Comparison of ENCODE assay signal across 16 mouse cellular contexts in the genomic region with DNA sequence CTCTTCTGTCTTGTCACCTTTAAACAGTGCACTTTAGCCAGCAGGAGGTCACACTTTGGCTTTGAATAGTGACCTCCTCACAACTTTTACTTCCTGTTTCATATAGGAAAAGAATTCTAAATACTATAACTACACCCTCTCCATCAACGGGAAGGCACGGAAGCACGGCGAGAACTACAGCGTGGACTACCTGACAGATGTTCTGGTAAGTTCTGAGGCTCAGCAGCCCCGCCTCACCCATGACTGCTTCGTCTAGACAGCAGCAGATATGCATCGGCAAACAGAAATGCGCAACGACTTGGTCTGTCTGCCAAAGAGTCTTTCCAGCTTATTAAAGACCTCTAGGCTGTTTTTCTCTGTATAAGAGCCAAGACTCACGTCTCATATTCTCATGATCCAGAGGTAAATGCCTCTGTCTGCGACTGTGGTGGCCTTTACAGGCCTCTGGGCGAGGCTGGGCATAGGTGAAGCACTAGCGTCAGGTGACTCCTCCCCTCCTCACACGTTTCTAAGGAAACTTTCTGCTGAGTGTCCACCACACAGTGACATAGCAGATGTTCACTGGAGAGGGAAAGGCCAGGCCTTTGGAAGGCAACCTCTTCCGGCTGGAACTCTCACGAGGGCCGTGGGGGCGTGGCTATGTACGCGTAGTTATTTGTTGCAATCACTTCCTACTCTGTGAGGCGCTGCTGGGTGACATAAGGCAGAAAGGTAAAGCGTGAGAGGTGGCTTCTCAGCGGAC. TPM values are rescaled to one million over a fixed set of nuclear protein-coding genes. Genes with fewer than 3 reads are reported as not detected.
DNase-seq lines count a peak whose midpoint lies in the region; ATAC-seq and TF ChIP-seq lines count a peak whose summit lies in the region.
"Had no signal": no experiment of that assay in that cellular context is flagged by ENCODE, and none has a peak within 500 bp of the region (broad histone marks: within the 10 kb centered on the region; RNA-seq: fewer than 3 reads in every experiment).

No protein-coding gene starts in this region.

- H3K27me3 ChIP-seq in forebrain, postnatal 0 days (ENCODE audit: insufficient read depth, low read length) = no peaks in the 10 kb centered on the region
- H3K27me3 ChIP-seq: limb, embryonic 13.5 days; lung, embryonic 15.5 days; midbrain, embryonic 15.5 days had no signal

- H3K4me2 ChIP-seq in forebrain, postnatal 0 days (ENCODE audit: low read depth) = no peak overlapping the region
- H3K4me2 ChIP-seq: limb, embryonic 13.5 days; lung, embryonic 15.5 days; midbrain, embryonic 15.5 days had no signal

- WGBS in macrophage (ENCODE audit: missing documents) = 82% methylated on average over 21 of the region's 24 CpGs
- WGBS in forebrain, postnatal 0 days = 92% methylated on average over 24 of the region's 24 CpGs

- intact Hi-C loops in gastrocnemius, postnatal 14 days (cut with DNase I; ENCODE audit: low total_unique reads) = no loop called here

- no peaks in the 10 kb centered on the region for H3K4me1 ChIP-seq in forebrain, postnatal 0 days (ENCODE audit: insufficient read depth)
- H3K4me1 ChIP-seq: midbrain, embryonic 15.5 days had no signal

- no peak overlapping the region for H3K9ac ChIP-seq in forebrain, postnatal 0 days
- H3K9ac ChIP-seq: lung, embryonic 15.5 days; midbrain, embryonic 15.5 days had no signal

- no peak overlapping the region for H3K4me3 ChIP-seq in macrophage (ENCODE audit: inconsistent target)
- no peak overlapping the region for H3K4me3 ChIP-seq in forebrain, postnatal 0 days (ENCODE audit: low read depth, low read length)
- H3K4me3 ChIP-seq: heart, embryonic 10.5 days; limb, embryonic 13.5 days; lung, embryonic 15.5 days; midbrain, embryonic 15.5 days had no signal

- no peak for ATAC-seq in forebrain, postnatal 0 days
- ATAC-seq: activated CD4-positive, CD25-positive, alpha-beta regulatory T cell, adult 4 months; midbrain, embryonic 15.5 days had no signal

- DNase-seq in gastrocnemius, postnatal 14 days = peak; percentile 1
- DNase-seq in gastrocnemius, postnatal 4 days (ENCODE audit: low spot score in 2 of 2) = no peak
- peak; percentile 41 for DNase-seq in urinary bladder, postnatal 14 days (ENCODE audit: low spot score)
- DNase-seq in urinary bladder, postnatal 36 days (ENCODE audit: low spot score in 2 of 2) = no peak
- no peak for DNase-seq in adrenal gland, adult 8-10 months
- DNase-seq in forebrain, postnatal 0 days = no peak
- DNase-seq in layer of hippocampus, adult 8-10 months (ENCODE audit: low spot score in 2 of 2) = no peak
- DNase-seq: cerebellum, adult 8-10 months; layer of hippocampus, postnatal 36 days; retina, postnatal 1 day had no signal

- H3K36me3 ChIP-seq in macrophage (ENCODE audit: inconsistent target) = peaks cover 65% of the 10 kb centered on the region
- H3K36me3 ChIP-seq in forebrain, postnatal 0 days (ENCODE audit: insufficient read depth) = peaks cover 88% of the 10 kb centered on the region

- no peak for TF ChIP-seq CTCF in forebrain, postnatal 0 days (IDR thresholded peaks at IDR 0.05; ENCODE audit: low read depth)

- 0 out of 2 replicates have a peak overlapping the region, but pooled peaks have one; percentile 4 for H3K27ac ChIP-seq in macrophage
- H3K27ac ChIP-seq in forebrain, postnatal 0 days (ENCODE audit: low read depth, low read length) = no peak overlapping the region
- H3K27ac ChIP-seq: heart, embryonic 10.5 days; limb, embryonic 13.5 days; lung, embryonic 15.5 days; midbrain, embryonic 15.5 days had no signal

- peaks cover 96% of the 10 kb centered on the region for H3K79me2 ChIP-seq in macrophage (ENCODE audit: inconsistent target)

- H3K9me3 ChIP-seq in forebrain, postnatal 0 days (ENCODE audit: low read length) = no peaks in the 10 kb centered on the region
- H3K9me3 ChIP-seq: heart, embryonic 10.5 days; limb, embryonic 13.5 days; lung, embryonic 15.5 days; midbrain, embryonic 15.5 days had no signal

RNA-seq across cellular contexts. Expression of a gene that starts 11.8 kb away (rescaled TPM):
- 10 to 100 TPM; 35.4 to 36.9 TPM for total RNA-seq in gastrocnemius, postnatal 14 days (2021)
- 10 to 100 TPM; 67.9 to 68.9 TPM for total RNA-seq in gastrocnemius, postnatal 4 days (2021)
- 1,000 to 10,000 TPM in 5 of 26 experiments, 100 to 1,000 TPM in 21; 576 to 1,220 (median 873) TPM for total RNA-seq in macrophage (2018; cell fraction: chromatin; rRNA removed)
- total RNA-seq in macrophage (2018; cell fraction: cytosol; rRNA removed) = 1,000 to 10,000 TPM in 6 of 26 experiments, 100 to 1,000 TPM in 20; 646 to 1,155 (median 841) TPM
- total RNA-seq in macrophage (2018; cell fraction: nucleus; rRNA removed) = 1,000 to 10,000 TPM in 23 of 26 experiments, 100 to 1,000 TPM in 3; 800 to 1,797 (median 1,214) TPM
- 466 to 731 TPM (median 611 TPM) in 3 replicates for polyA plus RNA-seq in macrophage (2018)
- 100 to 1,000 TPM; 181 to 274 (median 211) TPM for total RNA-seq in adrenal gland, adult 8-10 months (2022)
- total RNA-seq in forebrain, postnatal 0 days (2014; rRNA removed) = 44.7 and 67.8 TPM in 2 replicates
- 31.4 and 40.4 TPM in 2 replicates for polyA plus RNA-seq in forebrain, postnatal 0 days (2015; fragmentation: Nextera tagmentation; extraction: Ambion mirVana)
- 100 to 1,000 TPM in 2 of 4 experiments, 10 to 100 TPM in 2; 86.0 to 149 (median 114) TPM for total RNA-seq in layer of hippocampus, adult 8-10 months (2022)

RNA-seq across cellular contexts. Expression of a gene that starts 25.6 kb away (rescaled TPM):
- total RNA-seq in gastrocnemius, postnatal 14 days (2021) = under 1 TPM; 0.31 to 0.84 TPM
- total RNA-seq in gastrocnemius, postnatal 4 days (2021) = 1 to 10 TPM in 1 of 2 experiments, under 1 TPM in 1; 0.83 to 1.2 TPM
- 10 to 100 TPM in 1 of 26 experiments, 1 to 10 TPM in 13, under 1 TPM in 8, not detected in 4; 0.10 to 14.4 (median 2.3) TPM for total RNA-seq in macrophage (2018; cell fraction: chromatin; rRNA removed)
- 1 to 10 TPM in 4 of 26 experiments, under 1 TPM in 22; 0.03 to 1.5 (median 0.46) TPM for total RNA-seq in macrophage (2018; cell fraction: cytosol; rRNA removed)
- 1 to 10 TPM in 12 of 26 experiments, under 1 TPM in 8, not detected in 6; 0.06 to 3.9 (median 1.7) TPM for total RNA-seq in macrophage (2018; cell fraction: nucleus; rRNA removed)
- polyA plus RNA-seq in macrophage (2018) = 0.36 to 1.3 TPM (median 0.59 TPM) in 3 replicates
- total RNA-seq in adrenal gland, adult 8-10 months (2022) = 10 to 100 TPM in 1 of 4 experiments, 1 to 10 TPM in 3; 3.2 to 11.0 (median 7.9) TPM
- total RNA-seq in forebrain, postnatal 0 days (2014; rRNA removed) = 34.7 and 36.0 TPM in 2 replicates
- 5.6 and 7.5 TPM in 2 replicates for polyA plus RNA-seq in forebrain, postnatal 0 days (2015; fragmentation: Nextera tagmentation; extraction: Ambion mirVana)
- total RNA-seq in layer of hippocampus, adult 8-10 months (2022) = 10 to 100 TPM; 38.6 to 44.0 (median 40.6) TPM

Comparison
In these comparisons a context has a peak if more than half of its experiments do, and no peak if none do; other contexts are left out.
1. DNase-seq: peak in gastrocnemius, postnatal 14 days (single experiment) and urinary bladder, postnatal 14 days (single experiment); none in gastrocnemius, postnatal 4 days (0 of 2), urinary bladder, postnatal 36 days (0 of 2), adrenal gland, adult 8-10 months (single experiment), forebrain, postnatal 0 days (single experiment) and layer of hippocampus, adult 8-10 months (0 of 2).